Mouse (Mus musculus) kidney, adult 8-10 months (tissue): ENCODE results near the gene Zfp846.
"Not testable (repeated sequence)": the region's sequence is repeated elsewhere in the genome, so short reads cannot be mapped to it uniquely, and the experiment has no call there.

Source experiments
- DNase-seq, 2 experiments: peaks; one replicate each; pipeline ENCODE4 v3.0.0; 2022

The Zfp846 gene

GRCm38 (mm10) chr9:20581175-20581634 is at the start of gene Zfp846:
Gene Zfp846, plus strand, starts transcription at chr9:20581291.
- DNase-seq = peak; percentile 99 to 100

GRCm38 (mm10) chr9:20534326-20534926 is 46.7 kb upstream of the Zfp846 start:
- no peak for DNase-seq

GRCm38 (mm10) chr9:20536598-20536997 is 44.5 kb upstream of the Zfp846 start:
- no peak for DNase-seq

GRCm38 (mm10) chr9:20543496-20543895 is 37.6 kb upstream of the Zfp846 start:
- DNase-seq = no peak

GRCm38 (mm10) chr9:20544070-20544821 is 36.8 kb upstream of the Zfp846 start:
- DNase-seq = peak; percentile 78 to 82

- DNase-seq = peak; percentile 14 to 48
Measured at GRCm38 (mm10) chr9:20545151-20545550, 35.9 kb upstream of the Zfp846 start.

- DNase-seq = no peak
Measured at GRCm38 (mm10) chr9:20551781-20552275, 29.3 kb upstream of the Zfp846 start.

GRCm38 (mm10) chr9:20552698-20553097 is 28.4 kb upstream of the Zfp846 start:
- no peak for DNase-seq

GRCm38 (mm10) chr9:20562177-20562576 is 18.9 kb upstream of the Zfp846 start:
- DNase-seq = no peak

GRCm38 (mm10) chr9:20565326-20566030 is 15.6 kb upstream of the Zfp846 start:
- not testable (repeated sequence) for DNase-seq

GRCm38 (mm10) chr9:20571060-20571459 is 10.0 kb upstream of the Zfp846 start:
- no peak for DNase-seq

- peak; percentile 17 to 27 for DNase-seq
Measured at GRCm38 (mm10) chr9:20576591-20576990, 4.5 kb upstream of the Zfp846 start.

- DNase-seq = no peak
Measured at GRCm38 (mm10) chr9:20601270-20601669, 20.2 kb downstream of the Zfp846 start.

GRCm38 (mm10) chr9:20606269-20606668 is 25.2 kb downstream of the Zfp846 start:
- no peak for DNase-seq

- DNase-seq = peak; percentile 80 to 81
Measured at GRCm38 (mm10) chr9:20607100-20607974, 26.2 kb downstream of the Zfp846 start.

GRCm38 (mm10) chr9:20609831-20610464 is 28.9 kb downstream of the Zfp846 start:
- no peak for DNase-seq

- no peak for DNase-seq
Measured at GRCm38 (mm10) chr9:20611976-20612375, 30.9 kb downstream of the Zfp846 start.

- DNase-seq = no peak
Measured at GRCm38 (mm10) chr9:20616685-20617084, 35.6 kb downstream of the Zfp846 start.

GRCm38 (mm10) chr9:20631332-20631731 is 50.2 kb downstream of the Zfp846 start:
- DNase-seq = no peak

GRCm38 (mm10) chr9:20635676-20636075 is 54.6 kb downstream of the Zfp846 start:
- not testable (repeated sequence) for DNase-seq

GRCm38 (mm10) chr9:20636256-20636655 is 55.2 kb downstream of the Zfp846 start:
- DNase-seq = no peak

GRCm38 (mm10) chr9:20636790-20637189 is 55.7 kb downstream of the Zfp846 start:
- no peak for DNase-seq
